Mouse (Mus musculus) brain, embryonic 14.5 days (tissue): Measurements from ENCODE around the gene Sf3a1.

ENCODE experiments used
- CTCF ChIP-seq: fragments of 200-500 bp; IDR thresholded peaks from 2 replicates; pipeline ENCODE4 v1.5.1; 2012; ENCODE audit warnings: inconsistent platforms, mild to moderate bottlenecking, moderate library complexity, borderline replicate concordance; ENCODE audit not compliant: insufficient read depth, insufficient read length; ENCODE audit errors: extremely low read depth
- POLR2A ChIP-seq: fragments of 200-500 bp; IDR thresholded peaks from 2 replicates; pipeline ENCODE4 v1.6.1; 2012; ENCODE audit warnings: mild to moderate bottlenecking, inconsistent platforms, borderline replicate concordance; ENCODE audit not compliant: poor library complexity, insufficient read depth, insufficient read length, severe bottlenecking; ENCODE audit errors: extremely low read depth

- TF ChIP-seq POLR2A (no peak), CTCF (no peak)
Measured at GRCm38 (mm10) chr11:4197691-4198090, 37.5 kb downstream of the Sf3a1 start.
